Mouse (Mus musculus) CH12.LX (cell line): ENCODE data around the gene Fem1b. TPM values are rescaled to one million over a fixed set of nuclear protein-coding genes. Genes with fewer than 3 reads are reported as not detected.

Source experiments
- DNase-seq: peaks from one replicate; pipeline ENCODE4 v3.0.0-alpha.2; 2013; ENCODE audit errors: extremely low read depth
- H3K27ac ChIP-seq: 2 replicates; pipeline ENCODE4 v1.5.1; 2012; ENCODE audit warnings: low read depth, mild to moderate bottlenecking, control low read depth, moderate library complexity; ENCODE audit not compliant: insufficient read depth
- H3K27me3 ChIP-seq: replicated peaks from 2 replicates; pipeline ENCODE3; 2012; ENCODE audit warnings: inconsistent platforms
- H3K36me3 ChIP-seq, 2 experiments: replicated peaks in 1 of 2; 2 replicates each; pipeline versions ENCODE3 to v1.6.1; 2012; ENCODE audit warnings: inconsistent platforms in 1 of 2, low read length in 1 of 2, mild to moderate bottlenecking in 1 of 2, mixed read lengths in 1 of 2, moderate library complexity in 1 of 2; ENCODE audit not compliant: control insufficient read depth in 1 of 2, insufficient read depth in 1 of 2
- H3K4me1 ChIP-seq, 2 experiments: 2 replicates each; pipeline ENCODE4 v1.6.1; 2012; ENCODE audit warnings: inconsistent platforms in 1 of 2, moderate library complexity in 1 of 2; ENCODE audit not compliant: insufficient read depth in 2 of 2, control insufficient read depth in 1 of 2
- H3K4me2 ChIP-seq: 2 replicates; pipeline ENCODE4 v1.6.1; 2012; ENCODE audit warnings: low read depth, mild to moderate bottlenecking, control low read depth; ENCODE audit not compliant: poor library complexity, insufficient read depth, severe bottlenecking
- H3K4me3 ChIP-seq, 3 experiments: fragments of 150-350 bp in 1 of 3; sonication (generic) in 1 of 3; replicated peaks in 1 of 3; 2 replicates each; pipeline versions ENCODE3 to v1.5.1; 2011 to 2012; ENCODE audit warnings: low read depth in 2 of 3, low read length in 2 of 3, mild to moderate bottlenecking in 2 of 3, moderate library complexity in 2 of 3, control low read depth in 1 of 3, improper control_type of control experiment in 1 of 3, inconsistent platforms in 1 of 3, mixed read lengths in 1 of 3; ENCODE audit not compliant: poor library complexity in 1 of 3
- H3K79me2 ChIP-seq: replicated peaks from 2 replicates; pipeline ENCODE4 v1.6.1; 2012; ENCODE audit warnings: mild to moderate bottlenecking, moderate library complexity; ENCODE audit not compliant: control insufficient read depth, poor library complexity, insufficient read depth, severe bottlenecking; ENCODE audit errors: extremely low read depth
- H3K9ac ChIP-seq: 2 replicates; pipeline ENCODE4 v1.6.1; 2012; ENCODE audit warnings: low read depth, mild to moderate bottlenecking, control low read depth, moderate library complexity; ENCODE audit not compliant: insufficient read depth
- H3K9me3 ChIP-seq: replicated peaks from 2 replicates; pipeline ENCODE3; 2012; ENCODE audit warnings: low read length, inconsistent platforms, mixed read lengths
- ELF1 ChIP-seq: IDR thresholded peaks from 2 replicates; pipeline ENCODE4 v1.6.1; 2014; ENCODE audit warnings: low read depth, mild to moderate bottlenecking, inconsistent platforms, low read length, improper control_type of control experiment
- ETS1 ChIP-seq: conservative IDR thresholded peaks from 2 replicates; pipeline ENCODE4 v1.6.1; 2012; ENCODE audit warnings: low read depth, mild to moderate bottlenecking, inconsistent platforms, low read length, improper control_type of control experiment, moderate library complexity
- GABPA ChIP-seq: IDR thresholded peaks from 2 replicates; pipeline ENCODE4 v1.6.1; 2012; ENCODE audit warnings: low read depth, low read length, improper control_type of control experiment, inconsistent platforms; ENCODE audit not compliant: insufficient replicate concordance
- IRF4 ChIP-seq: IDR thresholded peaks from 2 replicates; pipeline ENCODE4 v1.6.1; 2014; ENCODE audit warnings: low read depth, mild to moderate bottlenecking, inconsistent platforms, low read length, improper control_type of control experiment
- JUN ChIP-seq: IDR thresholded peaks from 2 replicates; pipeline ENCODE4 v1.6.1; 2011; ENCODE audit warnings: low read depth, mild to moderate bottlenecking, low read length, improper control_type of control experiment, moderate library complexity; ENCODE audit not compliant: insufficient read depth
- MAZ ChIP-seq: IDR thresholded peaks from 2 replicates; pipeline ENCODE4 v1.6.1; 2012; ENCODE audit warnings: low read depth, mild to moderate bottlenecking, inconsistent platforms, low read length, improper control_type of control experiment, moderate library complexity
- MXI1 ChIP-seq: IDR thresholded peaks from 2 replicates; pipeline ENCODE4 v1.6.1; 2011; ENCODE audit warnings: mild to moderate bottlenecking, low read depth, low read length, improper control_type of control experiment
- MYC ChIP-seq: IDR thresholded peaks from 2 replicates; pipeline ENCODE4 v1.6.1; 2011; ENCODE audit warnings: low read depth, mild to moderate bottlenecking, improper control_type of control experiment, low read length
- NELFE ChIP-seq: IDR thresholded peaks from 2 replicates; pipeline ENCODE4 v1.6.1; 2011; ENCODE audit warnings: low read depth, low read length, improper control_type of control experiment
- NRF1 ChIP-seq: IDR thresholded peaks from 2 replicates; pipeline ENCODE4 v1.6.1; 2014; ENCODE audit warnings: low read depth, mild to moderate bottlenecking, inconsistent platforms, low read length, improper control_type of control experiment, moderate library complexity
- POLR2A ChIP-seq: IDR thresholded peaks from 2 replicates; pipeline ENCODE4 v1.6.1; 2011; ENCODE audit warnings: low read depth, mild to moderate bottlenecking, improper control_type of control experiment, low read length
- POLR2AphosphoS2 ChIP-seq: IDR thresholded peaks from 2 replicates; pipeline ENCODE4 v1.6.1; 2011; ENCODE audit warnings: low read depth, low read length, improper control_type of control experiment
- RAD21 ChIP-seq: IDR thresholded peaks from 2 replicates; pipeline ENCODE4 v1.6.1; 2011; ENCODE audit warnings: low read depth, mild to moderate bottlenecking, low read length, improper control_type of control experiment, moderate library complexity
- TBP ChIP-seq: conservative IDR thresholded peaks from 2 replicates; pipeline ENCODE4 v1.6.1; 2011; ENCODE audit warnings: low read depth, low read length, improper control_type of control experiment
- UBTF ChIP-seq: IDR thresholded peaks from 2 replicates; pipeline ENCODE4 v1.6.1; 2012; ENCODE audit warnings: low read depth, mild to moderate bottlenecking, inconsistent platforms, low read length, improper control_type of control experiment, moderate library complexity
- USF1 ChIP-seq: IDR thresholded peaks from 2 replicates; pipeline ENCODE4 v1.6.1; 2014; ENCODE audit warnings: low read depth, mild to moderate bottlenecking, inconsistent platforms, low read length, improper control_type of control experiment
- USF2 ChIP-seq: conservative IDR thresholded peaks from 2 replicates; pipeline ENCODE4 v1.6.1; 2011; ENCODE audit warnings: low read depth, low read length, improper control_type of control experiment
- ZKSCAN1 ChIP-seq: IDR thresholded peaks from 2 replicates; pipeline ENCODE4 v1.6.1; 2012; ENCODE audit warnings: low read depth, inconsistent platforms, low read length, improper control_type of control experiment, borderline replicate concordance
- dilution Hi-C: fragments of 300-500 bp; cut with MboI; formaldehyde crosslinking; loops from 2 replicates; pipeline ENCODE4 v1.14.3; 2020; ENCODE audit warnings: low sequenced_read_pairs; ENCODE audit not compliant: extremely low pct_unique_long_range_greater_than_20kb, extremely low pct_ligation_motif_present
- in situ Hi-C: fragments of 300-500 bp; cut with MboI; formaldehyde crosslinking; loops from 3 replicates; pipeline ENCODE4 v1.14.3; 2019; ENCODE audit warnings: low sequenced_read_pairs, low pct_ligation_motif_present, low pct_unique_long_range_greater_than_20kb, mixed read lengths
- polyA plus RNA-seq: library from polyadenylated mRNA; unstranded; fragments of >175 nt; gene quantifications from 2 replicates; pipeline ENCODE4 v1.2.1, GENCODE M21; 2012; ENCODE audit warnings: low read depth; ENCODE audit not compliant: insufficient read length
- total RNA-seq, 2 experiments: library from RNA; depleted of rRNA; stranded (reverse); fragments of 300-350 nt in 1 of 2; fragments of >200 nt in 1 of 2; gene quantifications; 2 replicates each; pipeline ENCODE4 v1.2.3; 2012 to 2014

Gene Fem1b
- total and polyA plus RNA-seq, 3 experiments, result 26.8 to 34.6 (median 30.1) TPM

- Histone ChIP-seq H3K4me1 (peaks cover 9 to 29% of the 10 kb centered on the region in 2 experiments; a peak in 2 of 4 replicates), H3K27ac (no peak within 1 kb of the TSS), H3K27me3 (no peaks in the 10 kb centered on the region), H3K36me3 (peaks cover 0 to 23% of the 10 kb centered on the region in 2 experiments), H3K79me2 (no peaks in the 10 kb centered on the region), H3K9me3 (no peaks in the 10 kb centered on the region), H3K4me3 (peak within 1 kb of the TSS; percentile 68 to 79 (median 69)), H3K9ac (peak within 1 kb of the TSS; percentile 39), H3K4me2 (peak within 1 kb of the TSS; percentile 85)
- DNase-seq, result peak; percentile 88
- in situ Hi-C loops, result no loop called here
- TF ChIP-seq UBTF (peak; percentile 88; the same call in 1 of the 2 replicates), ELF1 (peak; percentile 31; the same call in 1 of the 2 replicates), POLR2A (peak; percentile 50), MYC (no peak), MAZ (peak; percentile 90; the same call in 1 of the 2 replicates), TBP (0 out of 2 replicates have a peak, but pooled peaks have one; percentile 38), RAD21 (no peak), NRF1 (peak; percentile 41; the same call in 1 of the 2 replicates), USF1 (no peak), MXI1 (peak; percentile 59; the same call in 1 of the 2 replicates), IRF4 (peak; percentile 22; the same call in 1 of the 2 replicates), NELFE (0 out of 2 replicates have a peak, but pooled peaks have one; percentile 13), ETS1 (no peak)
- dilution Hi-C loops, result no loop called here
These were observed 26.9 kb upstream of the Fem1b start, which contains the start of gene Cln6 for GRCm38 (mm10) chr9:62838506-62839171. Gene Cln6 (plus strand): TSS chr9:62838785.

- Histone ChIP-seq H3K4me2 (peak overlapping the region; percentile 85), H3K27me3 (no peaks in the 10 kb centered on the region), H3K9ac (peak overlapping the region; percentile 39), H3K4me3 (peak overlapping the region; percentile 60 to 79 (median 68)), H3K36me3 (peaks cover 0 to 21% of the 10 kb centered on the region in 2 experiments), H3K9me3 (no peaks in the 10 kb centered on the region), H3K4me1 (peaks cover 9 to 28% of the 10 kb centered on the region in 2 experiments; a peak in 2 of 4 replicates), H3K27ac (no peak overlapping the region), H3K79me2 (no peaks in the 10 kb centered on the region)
- no peak for DNase-seq
- in situ Hi-C loops (no loop called here), dilution Hi-C loops (no loop called here)
- TF ChIP-seq POLR2AphosphoS2 (no peak), ZKSCAN1 (no peak), USF2 (no peak), GABPA (no peak), JUN (no peak), UBTF (no peak)
These were observed 26.4 kb upstream of the Fem1b start for GRCm38 (mm10) chr9:62838146-62838505.
